Mouse (Mus musculus): ENCODE data around the gene Cyth4. TPM values are rescaled to one million over a fixed set of nuclear protein-coding genes. Genes with fewer than 3 reads are reported as not detected.

Gene Cyth4
- polyA plus RNA-seq, 1 experiment, result 81.1 TPM

DNA sequence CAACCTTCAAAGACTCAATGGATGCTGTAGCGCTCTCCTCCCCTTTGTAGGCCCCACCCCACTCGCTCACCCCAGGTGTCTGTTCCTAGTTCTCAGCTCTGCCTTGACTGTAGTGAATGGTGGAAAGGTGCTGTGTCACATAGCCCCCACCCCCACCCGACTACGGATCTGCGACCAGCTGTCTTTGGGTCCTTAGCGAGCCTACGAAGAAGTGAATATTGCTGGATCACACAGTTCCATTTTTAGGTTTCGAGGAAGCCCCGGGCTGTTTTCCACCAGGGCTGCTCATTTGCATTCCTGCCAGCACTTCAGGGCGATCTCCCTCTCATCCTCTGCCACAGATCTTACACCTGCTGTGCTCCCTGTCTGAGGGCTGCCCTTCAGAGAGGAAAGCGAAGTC is 13.5 kb upstream of the Cyth4 start:
- Histone ChIP-seq H3K4me1 (replicated peaks; ENCODE audit: control insufficient read depth, insufficient read depth, low read length) (peaks cover 30% of the 10 kb centered on the region), H3K27me3 (ENCODE audit: control insufficient read depth, insufficient read depth, low read length) (no peaks in the 10 kb centered on the region), H3K36me3 (ENCODE audit: control insufficient read depth, insufficient read depth, low read length) (no peaks in the 10 kb centered on the region), H3K4me3 (ENCODE audit: control insufficient read depth, insufficient read depth, low read length) (no peak overlapping the region), H3K27ac (ENCODE audit: control insufficient read depth, insufficient read depth, low read length) (peak overlapping the region; percentile 15; the same call in 1 of the 2 replicates)
- 28% methylated on average over 11 of the region's 11 CpGs for WGBS
- no peak for DNase-seq
- TF ChIP-seq CTCF (IDR thresholded peaks at IDR 0.05; ENCODE audit: borderline replicate concordance, control insufficient read depth, extremely low read depth, insufficient read depth, low read length, poor library complexity) (no peak), POLR2A (IDR thresholded peaks at IDR 0.05; ENCODE audit: control insufficient read depth, extremely low read depth, insufficient read depth, low read length, poor library complexity) (no peak)

DNA sequence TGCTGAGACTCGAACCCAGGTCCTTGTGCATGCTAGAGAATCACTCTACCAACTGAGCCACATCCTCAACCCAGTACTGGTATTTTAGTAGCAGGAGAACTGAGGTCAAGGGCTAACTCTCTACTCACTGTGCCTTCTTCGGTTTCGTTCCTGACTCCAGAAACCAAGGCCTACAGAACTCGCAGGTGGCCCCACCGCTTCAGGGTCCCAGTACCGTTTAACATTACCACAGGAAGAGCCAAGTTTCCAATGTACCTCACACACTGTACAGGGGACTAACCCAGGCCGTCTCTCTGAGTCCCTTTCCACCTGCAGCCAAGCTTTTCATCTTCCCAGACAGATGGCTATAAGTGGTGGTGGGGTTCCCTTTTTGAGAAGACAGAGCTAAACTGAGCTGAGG is 11.4 kb upstream of the Cyth4 start:
- no peak for TF ChIP-seq CTCF (IDR thresholded peaks at IDR 0.05; ENCODE audit: borderline replicate concordance, control insufficient read depth, extremely low read depth, insufficient read depth, low read length, poor library complexity)
- no peak for TF ChIP-seq POLR2A (IDR thresholded peaks at IDR 0.05; ENCODE audit: control insufficient read depth, extremely low read depth, insufficient read depth, low read length, poor library complexity)
- Histone ChIP-seq H3K27ac (ENCODE audit: control insufficient read depth, insufficient read depth, low read length) (no peak overlapping the region), H3K4me3 (ENCODE audit: control insufficient read depth, insufficient read depth, low read length) (no peak overlapping the region), H3K4me1 (replicated peaks; ENCODE audit: control insufficient read depth, insufficient read depth, low read length) (peaks cover 20% of the 10 kb centered on the region), H3K27me3 (ENCODE audit: control insufficient read depth, insufficient read depth, low read length) (no peaks in the 10 kb centered on the region), H3K36me3 (ENCODE audit: control insufficient read depth, insufficient read depth, low read length) (no peaks in the 10 kb centered on the region)
- 23% methylated on average over 7 of the region's 7 CpGs for WGBS
- no peak for DNase-seq

DNA sequence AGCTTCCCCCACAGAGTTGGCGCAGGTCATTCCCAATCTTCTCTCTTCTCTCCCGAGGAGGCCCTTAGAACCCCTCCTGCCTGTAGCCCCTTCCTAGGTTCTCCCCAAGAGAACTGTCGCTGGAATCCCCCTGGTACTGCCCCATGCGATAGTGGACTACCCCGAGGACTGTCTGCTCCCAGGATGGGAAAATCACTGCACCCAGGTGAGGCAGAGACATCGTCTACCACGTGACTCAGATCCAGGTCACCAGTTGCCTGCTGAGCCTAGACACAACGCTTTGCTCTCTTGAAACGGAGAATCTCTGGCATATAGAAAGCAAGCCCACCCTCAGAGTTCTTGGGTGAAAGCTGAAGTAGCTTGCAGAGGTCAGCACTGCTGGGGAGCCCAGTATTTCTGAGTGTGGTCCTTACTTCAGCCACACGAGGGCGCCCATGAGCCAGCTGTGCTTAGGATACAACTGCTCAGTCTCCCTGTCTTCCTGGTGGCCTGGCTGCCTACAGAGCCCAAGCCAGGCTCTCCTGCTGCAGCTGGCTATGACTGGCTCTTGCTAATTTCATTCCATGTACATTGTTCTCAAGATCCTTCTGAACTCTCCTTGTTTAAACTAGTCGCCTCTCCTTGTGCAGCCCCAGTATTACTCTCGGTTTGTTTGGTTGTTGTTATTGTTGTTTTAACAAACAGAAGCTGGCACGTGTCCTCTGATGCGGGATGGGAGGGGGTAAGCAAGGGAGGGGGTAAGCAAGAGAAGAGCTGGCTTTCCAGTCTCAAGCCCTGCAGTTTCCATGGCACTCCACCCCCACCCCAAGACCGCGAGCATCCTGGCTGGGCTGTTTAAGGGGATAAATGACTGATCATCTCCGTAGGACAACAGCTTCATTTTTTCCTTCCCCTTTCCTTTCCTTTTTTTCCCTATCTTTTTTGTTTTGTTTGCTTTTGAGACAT is 9.5 kb upstream of the Cyth4 start:
- 65% methylated on average over 18 of the region's 18 CpGs for WGBS
- Histone ChIP-seq H3K36me3 (ENCODE audit: control insufficient read depth, insufficient read depth, low read length) (no peaks in the 10 kb centered on the region), H3K27ac (ENCODE audit: control insufficient read depth, insufficient read depth, low read length) (no peak overlapping the region), H3K4me1 (replicated peaks; ENCODE audit: control insufficient read depth, insufficient read depth, low read length) (peaks cover 28% of the 10 kb centered on the region), H3K27me3 (ENCODE audit: control insufficient read depth, insufficient read depth, low read length) (no peaks in the 10 kb centered on the region), H3K4me3 (ENCODE audit: control insufficient read depth, insufficient read depth, low read length) (no peak overlapping the region)
- no peak for TF ChIP-seq POLR2A (IDR thresholded peaks at IDR 0.05; ENCODE audit: control insufficient read depth, extremely low read depth, insufficient read depth, low read length, poor library complexity)
- peak; percentile 87 for TF ChIP-seq CTCF (IDR thresholded peaks at IDR 0.05; ENCODE audit: borderline replicate concordance, control insufficient read depth, extremely low read depth, insufficient read depth, low read length, poor library complexity)
- DNase-seq, result peak; percentile 86

DNA sequence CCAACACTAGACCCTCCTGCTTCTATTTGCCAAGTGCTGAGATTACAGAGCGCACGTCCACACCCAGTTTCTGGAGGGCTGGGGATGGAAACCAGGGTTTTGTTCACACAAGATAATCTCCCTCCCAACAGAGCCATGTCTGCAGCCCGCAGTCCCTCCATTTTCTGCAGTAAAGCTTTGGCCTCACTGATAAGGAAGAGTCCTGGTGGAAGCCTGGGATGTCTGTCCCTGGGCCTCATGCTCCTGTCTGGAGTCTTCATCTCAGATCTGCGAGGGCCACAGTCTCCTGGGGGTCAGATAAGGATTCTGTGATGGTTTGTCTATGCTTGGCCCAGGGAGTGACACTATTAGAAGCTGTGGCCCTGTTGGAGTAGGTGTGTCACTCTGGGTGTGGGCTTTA is 8.8 kb upstream of the Cyth4 start:
- 92% methylated on average over 4 of the region's 4 CpGs for WGBS
- TF ChIP-seq POLR2A (IDR thresholded peaks at IDR 0.05; ENCODE audit: control insufficient read depth, extremely low read depth, insufficient read depth, low read length, poor library complexity) (no peak), CTCF (IDR thresholded peaks at IDR 0.05; ENCODE audit: borderline replicate concordance, control insufficient read depth, extremely low read depth, insufficient read depth, low read length, poor library complexity) (no peak)
- Histone ChIP-seq H3K27ac (ENCODE audit: control insufficient read depth, insufficient read depth, low read length) (no peak overlapping the region), H3K4me3 (ENCODE audit: control insufficient read depth, insufficient read depth, low read length) (no peak overlapping the region), H3K27me3 (ENCODE audit: control insufficient read depth, insufficient read depth, low read length) (no peaks in the 10 kb centered on the region), H3K4me1 (replicated peaks; ENCODE audit: control insufficient read depth, insufficient read depth, low read length) (peaks cover 35% of the 10 kb centered on the region), H3K36me3 (ENCODE audit: control insufficient read depth, insufficient read depth, low read length) (no peaks in the 10 kb centered on the region)
- no peak for DNase-seq

DNA sequence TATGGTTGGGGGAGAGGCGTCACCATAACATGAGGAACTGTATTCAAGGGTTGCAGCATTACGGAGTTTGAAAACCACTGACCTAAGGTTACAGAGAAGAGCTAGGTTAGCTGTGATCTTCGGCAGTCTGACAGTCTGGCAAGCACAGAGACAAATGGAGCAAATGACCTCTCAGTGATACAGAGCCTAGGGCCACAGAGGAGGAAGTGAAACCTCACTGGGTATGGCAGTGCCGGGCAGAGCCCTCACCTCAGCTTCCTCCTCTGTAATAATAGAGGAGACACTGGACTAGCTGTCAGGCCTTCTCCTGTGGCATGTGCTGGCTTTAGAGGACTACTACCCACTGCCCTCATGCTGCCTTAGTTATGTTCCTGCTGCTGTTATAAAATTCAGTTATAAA is 7.9 kb upstream of the Cyth4 start:
- Histone ChIP-seq H3K27me3 (ENCODE audit: control insufficient read depth, insufficient read depth, low read length) (no peaks in the 10 kb centered on the region), H3K4me1 (replicated peaks; ENCODE audit: control insufficient read depth, insufficient read depth, low read length) (peaks cover 33% of the 10 kb centered on the region), H3K4me3 (ENCODE audit: control insufficient read depth, insufficient read depth, low read length) (no peak overlapping the region), H3K27ac (ENCODE audit: control insufficient read depth, insufficient read depth, low read length) (no peak overlapping the region), H3K36me3 (ENCODE audit: control insufficient read depth, insufficient read depth, low read length) (no peaks in the 10 kb centered on the region)
- TF ChIP-seq CTCF (IDR thresholded peaks at IDR 0.05; ENCODE audit: borderline replicate concordance, control insufficient read depth, extremely low read depth, insufficient read depth, low read length, poor library complexity) (no peak), POLR2A (IDR thresholded peaks at IDR 0.05; ENCODE audit: control insufficient read depth, extremely low read depth, insufficient read depth, low read length, poor library complexity) (no peak)
- WGBS, result 68% methylated on average over 4 of the region's 4 CpGs
- DNase-seq, result no peak

DNA sequence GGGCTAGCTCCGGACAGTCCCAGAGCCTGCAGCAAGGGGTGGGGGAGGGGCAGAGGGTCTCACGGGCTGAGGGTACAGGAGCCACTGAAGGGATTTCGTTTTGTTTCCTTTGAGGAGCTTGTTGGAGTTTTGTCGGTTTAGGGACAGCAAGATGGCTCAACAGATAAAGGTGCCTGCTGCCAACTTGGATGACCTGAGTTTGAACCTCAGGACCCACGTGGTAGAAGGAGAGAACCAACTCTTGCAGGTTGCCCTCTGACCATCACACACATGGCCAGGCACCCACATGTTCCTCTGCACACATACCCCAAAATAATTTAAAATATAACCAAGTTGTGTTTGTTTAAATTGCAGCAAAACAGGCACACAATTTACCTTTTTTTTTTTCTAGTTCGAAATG is 6.9 kb upstream of the Cyth4 start:
- 69% methylated on average over 6 of the region's 6 CpGs for WGBS
- no peak overlapping the region for H3K4me3 ChIP-seq (ENCODE audit: control insufficient read depth, insufficient read depth, low read length)
- no peaks in the 10 kb centered on the region for H3K36me3 ChIP-seq (ENCODE audit: control insufficient read depth, insufficient read depth, low read length)
- no peak for DNase-seq
- peaks cover 42% of the 10 kb centered on the region for H3K4me1 ChIP-seq (replicated peaks; ENCODE audit: control insufficient read depth, insufficient read depth, low read length)
- TF ChIP-seq CTCF (IDR thresholded peaks at IDR 0.05; ENCODE audit: borderline replicate concordance, control insufficient read depth, extremely low read depth, insufficient read depth, low read length, poor library complexity) (no peak), POLR2A (IDR thresholded peaks at IDR 0.05; ENCODE audit: control insufficient read depth, extremely low read depth, insufficient read depth, low read length, poor library complexity) (no peak)
- H3K27me3 ChIP-seq (ENCODE audit: control insufficient read depth, insufficient read depth, low read length), result no peaks in the 10 kb centered on the region
- no peak overlapping the region for H3K27ac ChIP-seq (ENCODE audit: control insufficient read depth, insufficient read depth, low read length)
